Mouse (Mus musculus) E14TG2a.4 (cell line): ENCODE data around the gene Mindy1.

Experiments used
- CTCF ChIP-seq: conservative IDR thresholded peaks from 2 replicates; pipeline ENCODE4 v1.5.1; 2014; ENCODE audit warnings: low read length
- POU5F1 ChIP-seq: IDR thresholded peaks from 2 replicates; pipeline ENCODE4 v1.6.1; 2014; ENCODE audit warnings: low read length, borderline replicate concordance

DNA sequence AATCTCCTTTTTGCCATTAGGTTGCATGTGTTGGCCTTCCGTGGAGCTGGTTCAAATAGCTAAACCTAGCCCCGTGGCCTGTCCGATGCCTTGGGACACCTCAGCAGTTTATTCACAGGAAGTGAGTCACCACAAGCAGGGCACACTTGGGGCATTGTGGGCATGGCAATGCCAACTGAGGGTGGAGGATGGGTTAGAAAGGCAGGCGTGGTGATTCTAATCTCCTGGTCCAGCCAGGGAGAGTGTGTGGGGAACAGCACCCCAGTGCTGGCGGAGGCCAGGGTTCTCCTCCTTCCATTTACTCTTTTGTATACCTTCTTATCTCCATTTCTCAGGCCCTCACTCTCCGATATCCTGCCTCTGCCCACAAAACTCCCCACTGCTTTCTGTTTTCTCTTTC, 31.5 kb downstream of the Mindy1 start:
- TF ChIP-seq CTCF = no peak
- TF ChIP-seq POU5F1 = no peak
